Mouse (Mus musculus): ENCODE data around the gene Stk36.

GRCm38 (mm10) chr1:74587773-74588445, 13.3 kb upstream of the Stk36 start, which contains the start of the genes Zfp142 and Bcs1l:
- TF ChIP-seq POLR2A (IDR thresholded peaks at IDR 0.05; ENCODE audit: borderline replicate concordance, low read depth, low read length) = no peak
- no peak for TF ChIP-seq CTCF (IDR thresholded peaks at IDR 0.05; ENCODE audit: low read depth, low read length)

All from bone marrow macrophage, adult 2 months (primary cell).